Mouse (Mus musculus) kidney, adult 10 weeks (tissue): ENCODE measurements around the gene Mlx. TPM values are rescaled to one million over a fixed set of nuclear protein-coding genes. Genes with fewer than 3 reads are reported as not detected.

Source experiments
- polyA plus RNA-seq: library from polyadenylated mRNA; stranded (reverse); fragments of 350-450 nt; fragmentation: Illumina TruSeq; extraction: RNeasy Lipid Tissue Mini Kit (QIAGEN cat#74804); gene quantifications from one replicate; pipeline ENCODE4 v1.2.3, GENCODE M21; 2014; ENCODE audit warnings: low read depth, low replicate concordance

Gene Mlx
- polyA plus RNA-seq, result 48.5 TPM

DNA sequence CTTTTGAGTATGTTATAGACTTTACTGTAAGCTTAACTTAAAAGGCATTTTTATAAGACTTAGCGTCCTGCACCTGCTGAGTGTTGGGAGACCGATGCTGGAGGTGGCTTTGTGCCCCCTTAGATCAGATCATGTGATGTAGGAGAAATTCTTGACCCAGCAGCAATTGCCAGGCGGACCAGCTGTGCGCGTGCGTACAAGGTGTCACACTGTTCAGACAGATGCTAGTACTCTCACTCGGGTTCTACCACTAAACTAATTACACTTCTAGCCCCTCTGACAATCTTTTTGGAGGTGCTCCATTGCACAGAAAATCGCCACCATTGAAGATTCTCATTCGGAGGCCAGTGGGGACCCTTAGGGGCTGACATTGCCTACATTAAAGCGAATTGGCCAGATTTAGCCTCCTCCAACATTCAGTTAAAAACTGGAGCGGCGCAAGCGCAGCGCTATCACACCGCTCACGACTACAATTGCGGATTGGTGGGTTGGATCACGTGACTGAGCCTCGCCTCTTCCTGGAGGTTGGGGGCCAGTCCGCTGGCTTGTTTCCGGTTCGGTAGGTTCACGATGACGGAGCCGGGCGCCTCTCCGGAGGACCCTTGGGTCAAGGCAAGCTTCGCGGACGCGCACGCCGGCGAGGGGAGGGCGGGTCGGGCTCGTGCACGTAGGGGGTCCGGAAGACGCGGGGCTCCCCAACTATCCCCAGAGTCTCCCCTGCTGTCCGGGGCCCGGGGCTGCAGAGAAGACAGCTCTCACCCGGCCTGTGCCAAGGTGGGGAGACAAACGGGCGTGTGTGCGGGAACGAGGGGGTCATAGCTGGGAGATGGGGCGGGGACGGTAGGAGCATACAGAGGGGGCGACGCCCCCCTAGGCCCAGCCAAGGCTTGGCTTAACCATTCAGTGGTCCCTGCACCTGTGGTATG lies at the start of gene Mlx:
Gene Mlx (plus strand): TSS at position 522 of the 926 bp plus-strand sequence.

DNA sequence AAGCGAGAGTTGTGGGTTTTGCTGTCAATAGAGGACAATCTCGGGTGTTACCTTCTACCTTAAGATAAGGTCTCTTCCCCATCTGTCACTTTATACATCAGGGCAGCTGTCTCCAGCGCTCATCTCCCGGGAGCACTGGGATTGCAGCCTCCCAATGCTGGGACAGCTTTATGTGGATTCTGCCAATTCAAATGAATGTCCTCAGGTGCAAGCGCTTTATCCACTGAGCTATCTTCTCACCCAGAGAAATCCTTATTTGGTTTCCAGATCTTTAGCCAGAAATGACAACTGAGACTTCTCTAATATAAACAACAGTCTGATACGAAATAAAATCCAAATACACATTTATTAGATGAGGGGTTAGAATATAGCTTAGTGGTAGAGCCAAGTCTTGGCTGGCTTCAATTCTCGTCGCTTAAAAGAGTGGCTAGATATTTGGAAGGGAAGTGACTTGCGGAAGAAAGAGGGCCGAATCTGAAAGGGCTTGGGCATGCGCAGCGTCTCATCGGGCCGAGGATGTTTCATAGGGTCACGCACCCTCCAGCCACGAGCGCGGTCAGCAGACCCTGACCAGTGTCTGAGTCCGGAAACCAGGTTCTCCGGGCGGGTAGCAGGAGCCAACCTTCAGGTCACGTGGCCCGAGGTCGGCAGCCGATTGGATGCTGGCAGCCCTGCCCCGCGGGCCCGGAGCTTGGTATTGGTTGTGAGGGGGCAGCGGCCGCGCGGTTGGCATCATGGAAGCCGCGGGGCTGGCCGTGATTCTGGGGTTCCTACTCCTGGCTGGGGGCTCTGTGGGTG lies 17.5 kb upstream of the Mlx start, which contains the start of gene Naglu:
Gene Naglu (plus strand): TSS at position 622 of the 798 bp plus-strand sequence.

DNA sequence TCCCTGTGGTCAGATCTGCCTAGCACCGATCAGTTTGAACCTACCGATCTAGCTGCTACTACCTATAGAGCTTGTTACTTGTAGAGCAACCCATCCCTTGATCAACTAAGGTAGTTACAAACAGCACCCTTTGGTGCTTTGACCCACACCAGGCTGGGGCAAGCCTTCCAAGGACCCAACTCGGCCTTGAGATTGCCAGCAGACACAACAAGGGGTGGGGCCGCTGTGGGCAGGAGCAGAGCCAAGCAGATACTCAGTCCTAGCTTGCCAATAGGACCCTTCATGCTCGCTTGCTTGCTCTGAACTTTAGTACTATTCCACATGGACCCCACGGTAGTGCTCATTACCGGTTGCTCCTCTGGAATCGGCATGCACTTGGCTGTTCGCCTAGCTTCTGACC lies 9.0 kb upstream of the Mlx start, which contains the start of gene Hsd17b1:
Gene Hsd17b1 (plus strand): TSS at position 291 of the 400 bp plus-strand sequence.

DNA sequence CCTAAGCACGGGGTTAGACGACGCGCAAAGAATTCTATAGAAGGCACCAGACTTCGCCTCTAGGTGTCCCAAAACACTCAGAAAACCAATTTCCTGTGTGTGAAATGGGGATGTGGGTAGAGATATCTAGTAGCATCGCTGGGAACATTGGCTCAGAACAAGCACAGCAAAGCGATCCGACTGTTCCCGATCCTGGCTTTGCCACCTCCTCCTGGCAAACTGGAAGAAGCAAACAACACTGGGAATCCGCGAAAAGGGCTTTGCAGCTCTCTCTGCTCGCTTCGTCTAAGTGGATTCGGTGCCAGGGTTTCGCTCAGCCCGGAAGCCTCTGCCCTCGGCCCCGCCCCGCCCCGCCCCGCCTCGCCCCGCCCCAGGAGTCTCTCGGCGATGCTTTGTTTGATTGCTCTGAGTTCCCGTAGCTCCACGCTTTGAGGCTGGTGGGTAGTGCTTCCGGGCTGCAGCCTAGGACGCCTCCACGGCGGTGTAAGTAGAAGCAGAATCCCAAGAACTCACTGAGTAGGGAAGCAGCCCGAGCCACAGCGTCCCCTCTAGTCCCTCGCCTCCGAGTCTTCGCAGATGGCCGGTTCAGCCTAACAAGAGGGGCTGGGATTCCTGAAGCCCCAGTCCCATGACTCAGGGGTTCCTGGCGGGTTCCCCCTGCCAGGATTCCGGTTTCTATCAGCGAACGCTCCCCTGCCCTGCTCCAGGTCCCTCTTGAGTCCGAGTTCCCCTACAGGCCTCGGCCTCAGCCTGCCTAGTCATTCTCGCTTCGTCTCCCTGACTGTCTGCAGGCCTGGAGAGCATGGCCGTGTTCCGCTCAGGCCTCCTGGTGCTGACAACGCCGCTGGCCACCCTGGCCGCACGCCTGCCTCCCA lies 4.6 kb upstream of the Mlx start, which contains the start of gene Coasy:
Gene Coasy (plus strand): TSS at position 358 of the 875 bp plus-strand sequence.

DNA sequence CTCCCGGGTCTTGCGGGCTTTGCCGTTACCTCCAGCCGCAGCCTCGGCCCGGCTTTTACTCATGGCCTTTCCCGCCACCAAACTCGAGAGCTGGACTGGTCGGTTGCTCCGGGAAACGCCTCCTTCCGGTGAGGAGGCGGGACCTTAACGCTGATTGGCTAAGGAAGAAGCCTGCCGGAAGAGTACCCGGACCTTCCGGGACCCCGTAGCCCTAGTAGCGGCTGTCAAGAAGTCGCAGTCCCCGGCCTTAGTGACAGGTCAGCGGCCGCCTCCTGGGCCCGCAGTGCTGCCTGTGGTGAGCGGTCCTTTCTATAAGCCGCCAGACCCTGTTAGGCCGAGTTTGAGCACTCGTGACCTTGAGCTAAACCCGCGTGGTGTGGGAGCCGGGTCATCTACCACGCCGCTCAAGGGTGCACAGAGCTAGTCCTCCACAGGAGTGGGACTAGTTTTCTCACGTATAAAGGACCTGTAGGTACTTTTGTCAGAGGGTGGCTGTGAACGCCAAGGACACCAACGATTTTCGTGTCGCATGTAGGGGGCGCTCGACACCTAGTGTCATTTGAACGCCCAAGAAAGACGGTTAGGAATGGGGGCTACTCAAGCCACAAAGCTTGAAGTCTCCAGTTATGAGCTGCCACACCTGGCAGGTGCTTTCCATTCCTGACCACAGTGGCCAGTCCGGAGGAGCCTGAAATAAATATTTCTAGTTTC lies 8.4 kb downstream of the Mlx start, which contains the start of gene Psmc3ip:
Gene Psmc3ip (minus strand): TSS at position 123 of the 711 bp plus-strand sequence.

DNA sequence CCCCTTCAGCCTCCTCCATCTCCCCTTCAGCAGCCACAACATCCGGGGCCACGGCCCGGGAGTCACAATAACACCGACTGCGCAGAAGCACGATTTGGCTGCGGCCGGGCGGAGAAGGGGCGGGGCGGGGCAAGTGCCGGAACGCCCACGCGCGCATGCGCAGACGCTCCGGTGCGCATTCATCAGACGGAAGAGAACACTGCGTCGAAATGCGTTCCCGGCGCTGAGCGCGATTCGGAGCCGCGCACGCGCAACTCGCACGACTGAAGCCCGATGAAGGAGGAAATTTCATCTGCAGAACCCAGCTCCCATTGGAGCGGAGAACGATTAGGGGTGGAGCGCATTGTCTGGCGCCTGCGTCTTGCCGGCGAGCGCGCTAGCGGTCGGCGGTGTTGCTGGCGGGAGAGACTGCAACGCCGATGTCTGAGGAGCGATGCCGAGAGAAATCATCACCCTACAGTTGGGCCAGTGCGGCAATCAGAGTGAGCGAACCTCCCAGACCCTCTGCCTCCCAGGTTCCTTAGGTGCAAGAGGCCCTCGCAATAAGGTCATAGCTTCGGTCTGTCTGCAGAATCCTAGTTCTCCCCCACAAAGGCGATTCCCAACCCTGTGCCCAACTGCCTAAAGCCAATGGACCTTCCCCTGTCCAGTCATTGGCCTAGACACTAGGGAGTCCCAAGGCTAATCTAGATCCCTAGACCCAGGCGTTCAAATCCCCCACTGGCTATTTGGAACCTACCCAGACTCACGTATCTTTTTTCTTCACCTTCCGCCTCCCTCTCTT lies 32.9 kb downstream of the Mlx start, which contains the start of the genes Retreg3 and Tubg1:
Gene Retreg3 (minus strand): TSS at position 133 of the 784 bp plus-strand sequence.
Gene Tubg1 (plus strand): TSS at position 178 of the 784 bp plus-strand sequence.

Other genes with a start within 250 kb of the Mlx start
- gene Stat5b, start 236.6 kb upstream of the Mlx start, polyA plus RNA-seq, result 4.4 TPM
- gene Stat5a, start 227.9 kb upstream of the Mlx start, polyA plus RNA-seq, result 2.6 TPM
- gene Stat3, start 147.7 kb upstream of the Mlx start, polyA plus RNA-seq, result 20.1 TPM
- gene Cavin1, start 116.4 kb upstream of the Mlx start, polyA plus RNA-seq, result 17.6 TPM
- 43.7 TPM for gene Atp6v0a1, start 77.8 kb upstream of the Mlx start, polyA plus RNA-seq
- 0.32 TPM for gene Naglu, start 17.3 kb upstream of the Mlx start, polyA plus RNA-seq
- gene Hsd17b1, start 8.9 kb upstream of the Mlx start, polyA plus RNA-seq, result not detected
- gene Coasy, start 4.7 kb upstream of the Mlx start, polyA plus RNA-seq, result 7.6 TPM
- gene Psmc3ip, start 8.2 kb downstream of the Mlx start, polyA plus RNA-seq, result 3.7 TPM
- gene Retreg3, start 32.6 kb downstream of the Mlx start, polyA plus RNA-seq, result 37.4 TPM
- 0.36 TPM for gene Tubg1, start 32.7 kb downstream of the Mlx start, polyA plus RNA-seq
- not detected for gene Tubg2, start 68.6 kb downstream of the Mlx start, polyA plus RNA-seq
- gene Cntnap1, start 83.2 kb downstream of the Mlx start, polyA plus RNA-seq, result not detected
- not detected for gene Plekhh3, start 84.1 kb downstream of the Mlx start, polyA plus RNA-seq
- gene Ccr10, start 88.2 kb downstream of the Mlx start, polyA plus RNA-seq, result not detected
- 30.4 TPM for gene Ezh1, start 139.2 kb downstream of the Mlx start, polyA plus RNA-seq
- 6.7 TPM for gene Ramp2, start 158.8 kb downstream of the Mlx start, polyA plus RNA-seq
- gene Vps25, start 166.4 kb downstream of the Mlx start, polyA plus RNA-seq, result 115 TPM
- gene Wnk4, start 173.3 kb downstream of the Mlx start, polyA plus RNA-seq, result 2.6 TPM
- 4.6 TPM for gene Cntd1, start 191.7 kb downstream of the Mlx start, polyA plus RNA-seq
- 13.9 TPM for gene Coa3, start 191.8 kb downstream of the Mlx start, polyA plus RNA-seq
- gene Becn1, start 215.0 kb downstream of the Mlx start, polyA plus RNA-seq, result 96.1 TPM
- 180 TPM for gene Psme3, start 228.9 kb downstream of the Mlx start, polyA plus RNA-seq
- gene Aoc2, start 237.8 kb downstream of the Mlx start, polyA plus RNA-seq, result 0.28 TPM
- 2.3 TPM for gene Aoc3, start 243.3 kb downstream of the Mlx start, polyA plus RNA-seq